Mouse (Mus musculus): ENCODE data around the gene Wdr72. TPM values are rescaled to one million over a fixed set of nuclear protein-coding genes. Genes with fewer than 3 reads are reported as not detected.

Gene Wdr72
- total RNA-seq, 1 experiment from 2014 or later, result not detected

GRCm38 (mm10) chr9:74187401-74188029 is 77.4 kb downstream of the Wdr72 start:
- no peak for ATAC-seq (ENCODE audit: extremely low read depth, insufficient number of reproducible peaks, low FRiP score, poor library complexity, severe bottlenecking)

DNA sequence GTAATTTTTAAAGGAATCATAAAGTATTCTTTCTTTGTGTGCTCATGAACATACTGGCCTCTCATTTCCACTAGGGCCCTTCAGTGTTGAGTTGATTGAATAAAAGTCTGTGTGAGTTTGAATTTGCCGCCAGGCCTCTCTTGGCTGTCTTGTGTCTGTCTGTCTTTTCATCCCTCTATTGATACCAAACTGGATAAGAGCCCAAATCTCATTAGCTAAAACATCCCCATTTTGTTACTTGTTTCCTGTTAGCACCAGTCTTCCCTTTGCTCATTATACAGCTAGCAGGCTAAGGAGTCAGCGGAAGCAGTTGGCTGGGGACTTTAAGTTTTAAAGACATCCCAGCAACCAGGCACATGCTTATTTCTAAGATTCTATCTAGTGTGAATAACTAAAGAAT is 84.7 kb downstream of the Wdr72 start:
- no peak for ATAC-seq (ENCODE audit: extremely low read depth, insufficient number of reproducible peaks, low FRiP score, poor library complexity, severe bottlenecking)

DNA sequence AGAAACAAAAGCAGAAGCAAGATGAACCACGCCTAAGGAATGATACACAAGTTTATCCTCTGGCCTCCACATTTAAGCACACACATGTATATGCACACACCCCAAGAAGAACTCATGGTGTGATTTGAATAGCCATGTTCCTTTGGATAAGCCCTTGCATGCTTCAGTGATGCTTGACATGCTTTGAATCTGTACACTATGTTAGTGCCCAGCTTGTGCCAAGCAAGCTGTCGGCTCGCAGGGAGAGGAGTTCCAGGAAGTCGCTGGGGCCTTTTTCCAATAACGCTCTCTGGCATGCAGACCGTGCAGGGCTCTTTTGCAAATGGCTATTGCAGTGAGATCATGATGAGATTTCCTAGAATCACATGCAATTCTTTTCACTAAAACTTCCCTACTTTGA is 118.1 kb downstream of the Wdr72 start:
- ATAC-seq (ENCODE audit: extremely low read depth, insufficient number of reproducible peaks, low FRiP score, poor library complexity, severe bottlenecking), result no peak

GRCm38 (mm10) chr9:74241292-74241691 is 131.1 kb downstream of the Wdr72 start:
- no peak for ATAC-seq (ENCODE audit: extremely low read depth, insufficient number of reproducible peaks, low FRiP score, poor library complexity, severe bottlenecking)

DNA sequence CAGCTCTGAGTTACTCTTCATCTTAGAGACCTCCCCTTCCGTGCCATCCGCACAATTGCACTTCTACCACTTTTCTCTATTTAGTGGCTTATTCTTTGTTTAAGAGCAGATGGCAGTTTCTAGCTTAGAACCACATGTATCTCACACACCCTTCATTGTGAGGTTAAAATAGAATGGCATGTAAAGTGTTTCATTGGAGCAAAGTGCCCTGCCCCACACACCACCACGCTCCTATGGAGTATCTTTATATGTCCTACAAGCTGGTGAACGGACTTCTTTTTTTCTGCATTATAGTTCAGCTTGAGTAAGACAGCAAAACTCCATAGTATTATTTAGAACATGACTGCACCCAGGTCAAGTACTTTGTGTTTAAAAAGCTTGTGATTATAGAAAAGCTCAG is 137.9 kb downstream of the Wdr72 start:
- ATAC-seq (ENCODE audit: extremely low read depth, insufficient number of reproducible peaks, low FRiP score, poor library complexity, severe bottlenecking), result no peak

- ATAC-seq (ENCODE audit: extremely low read depth, insufficient number of reproducible peaks, low FRiP score, poor library complexity, severe bottlenecking), result no peak
Observed at GRCm38 (mm10) chr9:74249486-74249885, 139.3 kb downstream of the Wdr72 start.

DNA sequence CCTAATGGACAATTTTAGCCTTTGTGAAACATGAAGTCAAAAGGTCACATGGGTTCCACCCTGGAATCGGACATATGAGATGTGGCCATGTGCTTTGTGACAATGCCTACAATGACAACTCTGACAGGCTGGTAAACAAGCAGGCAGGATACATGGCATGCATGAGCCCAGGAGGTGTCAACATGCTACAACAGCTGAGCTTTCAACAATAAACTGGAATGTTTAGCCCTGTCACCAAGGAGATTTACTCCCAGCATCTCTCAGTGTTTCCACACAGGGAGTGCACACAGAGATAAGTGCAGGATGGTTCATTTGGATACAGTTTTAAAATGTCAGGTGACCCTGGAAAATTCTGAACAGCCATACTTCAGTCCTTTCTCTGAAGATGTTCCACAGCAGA is 140.4 kb downstream of the Wdr72 start:
- ATAC-seq (ENCODE audit: extremely low read depth, insufficient number of reproducible peaks, low FRiP score, poor library complexity, severe bottlenecking), result no peak

GRCm38 (mm10) chr9:74258389-74258788 is 148.2 kb downstream of the Wdr72 start:
- no peak for ATAC-seq (ENCODE audit: extremely low read depth, insufficient number of reproducible peaks, low FRiP score, poor library complexity, severe bottlenecking)

DNA sequence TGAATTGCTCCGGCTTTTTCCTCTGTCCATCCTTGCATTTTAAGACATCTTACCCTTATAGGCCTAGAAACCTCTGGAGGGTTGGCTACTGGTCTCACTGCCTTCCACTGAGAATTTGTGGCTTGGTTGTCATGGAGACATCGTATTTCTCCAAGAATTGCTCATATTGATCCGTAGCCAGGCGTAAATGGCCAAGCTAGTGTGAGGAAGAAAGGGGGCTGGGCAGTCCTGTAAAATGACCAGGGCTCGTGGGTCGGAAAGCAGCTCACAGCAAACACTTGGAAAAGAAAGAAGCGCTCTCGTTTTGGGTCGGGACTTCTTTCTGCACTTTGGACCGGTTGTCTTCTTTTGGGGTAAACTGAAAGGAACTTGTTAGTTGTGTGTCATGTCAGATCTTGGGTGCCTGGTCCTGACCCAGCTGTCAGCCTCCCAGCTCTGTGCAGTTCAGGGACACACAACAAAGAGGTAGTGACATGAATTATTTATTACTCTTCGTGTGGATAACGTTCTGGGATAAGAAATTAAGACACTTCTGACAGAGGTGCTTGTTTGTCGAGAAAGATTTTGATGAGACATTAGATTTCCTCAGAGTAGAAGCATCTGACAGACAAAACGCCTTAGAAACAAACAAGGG is 167.7 kb downstream of the Wdr72 start:
- no peak for ATAC-seq (ENCODE audit: extremely low read depth, insufficient number of reproducible peaks, low FRiP score, poor library complexity, severe bottlenecking)

GRCm38 (mm10) chr9:74282072-74282471 is 171.9 kb downstream of the Wdr72 start:
- ATAC-seq (ENCODE audit: extremely low read depth, insufficient number of reproducible peaks, low FRiP score, poor library complexity, severe bottlenecking), result no peak

DNA sequence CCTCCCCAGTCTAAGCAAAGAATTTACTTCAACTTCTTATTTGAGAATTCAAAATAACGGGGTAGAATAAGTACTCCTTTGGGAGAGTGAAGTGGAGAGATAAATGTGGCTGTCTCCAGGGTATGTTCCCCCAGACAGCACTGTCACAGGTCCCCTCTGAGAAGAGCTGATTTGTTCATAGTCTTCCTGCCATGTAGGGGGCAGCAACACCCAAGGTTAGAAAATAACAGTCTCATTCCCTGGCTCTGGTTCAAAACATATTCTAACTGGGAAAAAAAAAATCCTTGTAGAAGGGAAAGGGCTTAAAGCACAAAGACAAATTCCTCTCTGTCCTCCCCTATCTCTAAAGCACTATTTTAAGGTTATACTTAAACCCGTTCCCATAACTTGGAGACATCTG is 176.1 kb downstream of the Wdr72 start:
- no peak for ATAC-seq (ENCODE audit: extremely low read depth, insufficient number of reproducible peaks, low FRiP score, poor library complexity, severe bottlenecking)

GRCm38 (mm10) chr9:74294479-74294878 is 184.3 kb downstream of the Wdr72 start:
- ATAC-seq (ENCODE audit: extremely low read depth, insufficient number of reproducible peaks, low FRiP score, poor library complexity, severe bottlenecking), result no peak

DNA sequence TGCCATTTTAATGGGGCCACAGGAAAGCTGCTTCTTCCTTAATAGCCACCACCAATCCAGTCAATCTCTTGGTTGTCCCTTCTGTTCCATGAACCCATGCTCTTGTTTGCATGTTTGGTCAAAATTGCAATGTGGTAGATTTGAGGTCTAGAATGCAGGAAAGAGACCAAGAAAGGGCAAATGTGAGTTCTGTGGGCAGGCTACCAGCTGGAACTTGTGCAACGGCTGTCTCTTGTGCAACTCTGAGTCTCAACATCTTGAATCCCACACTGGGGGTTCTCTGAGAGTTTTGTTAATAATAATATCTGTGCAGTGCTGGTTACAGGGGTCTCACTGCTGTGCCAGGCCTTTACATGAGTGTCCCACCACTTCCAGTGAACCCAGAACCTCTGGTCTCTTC is 208.6 kb downstream of the Wdr72 start:
- no peak for ATAC-seq (ENCODE audit: extremely low read depth, insufficient number of reproducible peaks, low FRiP score, poor library complexity, severe bottlenecking)

- no peak for ATAC-seq (ENCODE audit: extremely low read depth, insufficient number of reproducible peaks, low FRiP score, poor library complexity, severe bottlenecking)
Observed at GRCm38 (mm10) chr9:74324089-74324924, 214.2 kb downstream of the Wdr72 start.

DNA sequence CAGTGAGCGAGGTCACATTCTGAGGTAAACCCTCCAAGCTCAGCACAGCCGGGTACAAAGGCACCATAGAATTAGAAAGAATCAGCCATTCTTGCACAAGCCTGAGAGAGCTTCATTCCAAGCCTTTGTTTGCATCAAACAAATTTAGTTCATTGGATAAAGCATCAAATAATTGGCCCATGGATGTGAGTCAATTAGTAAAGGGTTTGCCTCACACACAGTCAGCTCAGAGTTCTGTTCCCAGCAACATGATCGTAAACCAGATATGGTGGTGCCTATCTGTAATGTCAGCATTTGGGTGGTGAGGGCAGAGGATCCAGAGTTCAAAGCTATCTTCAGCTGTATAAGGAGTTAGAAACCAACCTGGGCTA is 214.8 kb downstream of the Wdr72 start:
- ATAC-seq (ENCODE audit: extremely low read depth, insufficient number of reproducible peaks, low FRiP score, poor library complexity, severe bottlenecking), result no peak

DNA sequence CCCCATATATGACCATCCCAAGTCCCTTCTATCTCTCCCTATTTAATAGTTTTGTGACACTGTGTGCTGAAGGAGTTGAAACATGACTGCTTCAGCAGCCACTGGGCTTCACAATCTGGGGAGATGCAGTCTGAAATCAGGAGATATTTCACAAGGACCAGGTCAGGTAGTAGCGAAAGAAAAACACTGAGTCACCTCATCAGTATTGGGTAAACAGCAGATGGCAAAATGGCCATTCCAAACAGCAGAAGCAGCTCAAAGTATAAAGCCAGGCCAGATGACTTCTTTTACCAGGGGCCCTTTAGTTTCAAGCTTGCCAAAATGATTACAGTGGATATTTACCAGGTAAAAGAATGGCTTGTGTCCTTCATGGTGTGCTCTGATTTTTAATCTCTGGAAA is 215.8 kb downstream of the Wdr72 start:
- no peak for ATAC-seq (ENCODE audit: extremely low read depth, insufficient number of reproducible peaks, low FRiP score, poor library complexity, severe bottlenecking)

DNA sequence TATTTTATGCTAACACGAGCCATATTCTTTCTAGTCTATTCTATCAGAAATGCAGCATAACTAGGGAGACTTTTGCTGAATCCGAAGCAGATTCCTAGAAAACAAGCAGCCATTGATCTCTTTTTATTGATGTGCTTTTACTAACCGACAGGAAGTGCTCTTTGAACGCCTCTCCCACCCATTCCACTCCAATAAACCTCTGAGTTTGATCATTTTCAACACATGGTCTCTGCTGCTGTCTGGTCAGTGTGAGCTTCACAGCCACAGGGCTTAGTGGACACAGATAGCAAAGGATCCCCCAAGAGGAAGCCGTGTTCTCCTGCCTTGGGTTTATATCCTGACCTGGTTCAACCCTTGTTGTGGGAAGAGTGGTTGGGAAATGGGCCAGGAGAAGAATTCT is 218.7 kb downstream of the Wdr72 start:
- no peak for ATAC-seq (ENCODE audit: extremely low read depth, insufficient number of reproducible peaks, low FRiP score, poor library complexity, severe bottlenecking)

DNA sequence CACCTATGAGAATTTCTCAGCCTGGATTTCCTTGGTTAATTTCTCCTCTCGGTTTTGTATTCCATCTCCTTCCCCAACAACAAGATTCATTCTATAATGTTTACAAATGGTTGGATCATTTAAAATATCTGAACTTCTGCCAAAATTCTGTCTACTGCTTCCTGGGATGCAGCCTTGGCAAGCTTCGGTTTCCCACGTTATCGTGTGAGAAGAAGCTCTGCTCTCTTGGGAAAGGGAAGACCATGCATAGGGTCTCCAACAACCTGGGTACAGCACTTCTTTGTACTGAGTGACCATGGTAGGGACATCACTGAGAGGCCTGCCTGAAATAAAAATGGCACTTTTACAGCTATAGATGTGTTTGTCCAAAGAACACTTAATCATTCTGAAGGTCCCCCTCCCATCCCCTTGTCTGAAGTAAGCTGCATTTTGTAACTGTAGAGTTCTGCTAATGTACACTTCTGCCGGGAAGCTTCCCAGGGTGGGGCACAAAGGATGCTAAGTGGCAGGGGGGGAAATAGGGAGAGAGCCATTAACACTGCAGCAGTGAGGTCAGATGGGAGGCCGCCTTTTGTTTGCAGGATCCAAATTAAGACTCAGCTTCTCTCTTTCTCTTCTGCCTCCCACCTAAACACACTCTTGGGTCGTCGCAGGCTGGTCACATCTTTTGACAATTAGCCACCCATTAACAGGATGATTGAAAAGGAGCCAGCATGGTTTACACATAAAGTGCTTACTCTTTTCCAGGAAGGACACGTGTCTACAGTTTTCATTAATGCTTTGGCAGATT is 220.7 kb downstream of the Wdr72 start:
- no peak for ATAC-seq (ENCODE audit: extremely low read depth, insufficient number of reproducible peaks, low FRiP score, poor library complexity, severe bottlenecking)

GRCm38 (mm10) chr9:74332321-74332720 is 222.2 kb downstream of the Wdr72 start:
- no peak for ATAC-seq (ENCODE audit: extremely low read depth, insufficient number of reproducible peaks, low FRiP score, poor library complexity, severe bottlenecking)
